Mouse (Mus musculus) left cerebral cortex, postnatal 25 days (tissue): ENCODE results near the gene C8b. TPM values are rescaled to one million over a fixed set of nuclear protein-coding genes. Genes with fewer than 3 reads are reported as not detected.
A peak's percentile ranks its signal among the peaks of the same experiment; 100 is the strongest.

Experiments used
- DNase-seq, 2 experiments: peaks; one replicate each; pipeline ENCODE4 v3.0.0; 2022; ENCODE audit warnings: low spot score in 2 of 2, mixed read lengths in 1 of 2
- intact Hi-C: fragments of 180-260 bp; cut with DNase I; formaldehyde crosslinking; loops from one replicate; pipeline ENCODE4 v1.15.1; 2025
- total RNA-seq, 2 experiments: library from RNA; stranded (reverse); gene quantifications; 2 replicates each; pipeline ENCODE4 v1.2.3; 2021

The C8b gene
- total RNA-seq: under 1 TPM in 1 of 2 experiments, not detected in 1; 0.25 TPM

DNA sequence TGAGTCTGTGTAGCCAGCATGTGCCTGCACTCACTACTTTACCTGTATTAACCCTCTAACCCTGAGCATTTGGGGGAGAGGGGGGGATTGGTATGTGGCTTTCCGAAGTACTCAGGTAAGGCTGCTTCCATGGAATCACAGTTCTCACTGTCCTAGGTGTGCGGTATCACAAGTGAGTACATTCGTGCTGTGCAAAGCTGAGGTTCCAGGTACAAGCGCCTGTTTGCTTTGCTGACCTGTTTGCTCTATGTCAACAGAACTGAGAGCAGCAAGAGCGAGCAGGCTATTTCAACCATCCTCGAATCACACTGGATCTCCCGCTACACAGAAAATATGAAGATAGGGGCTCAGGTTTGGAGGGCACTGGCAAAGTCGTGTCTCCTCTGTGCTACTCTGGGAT lies at the start of gene C8b:
TSS of gene C8b (plus strand) at position 253 of the 400 bp plus-strand sequence.
- DNase-seq: no peak
- intact Hi-C loops: no loop called here

GRCm38 (mm10) chr4:104716506-104716905 lies 49.6 kb upstream of the C8b start:
- intact Hi-C loops: no loop called here
- DNase-seq: no peak

GRCm38 (mm10) chr4:104718973-104719795 lies 46.9 kb upstream of the C8b start:
- DNase-seq: peak in 1 of 2 experiments; percentile 70
- intact Hi-C loops: no loop called here

GRCm38 (mm10) chr4:104723527-104724045 lies 42.5 kb upstream of the C8b start:
- DNase-seq: peak; percentile 41 to 88
- intact Hi-C loops: loop anchor here (5.0 kb wide), 1 partner anchor 66 kb away; no protein-coding TSS in a partner anchor

DNA sequence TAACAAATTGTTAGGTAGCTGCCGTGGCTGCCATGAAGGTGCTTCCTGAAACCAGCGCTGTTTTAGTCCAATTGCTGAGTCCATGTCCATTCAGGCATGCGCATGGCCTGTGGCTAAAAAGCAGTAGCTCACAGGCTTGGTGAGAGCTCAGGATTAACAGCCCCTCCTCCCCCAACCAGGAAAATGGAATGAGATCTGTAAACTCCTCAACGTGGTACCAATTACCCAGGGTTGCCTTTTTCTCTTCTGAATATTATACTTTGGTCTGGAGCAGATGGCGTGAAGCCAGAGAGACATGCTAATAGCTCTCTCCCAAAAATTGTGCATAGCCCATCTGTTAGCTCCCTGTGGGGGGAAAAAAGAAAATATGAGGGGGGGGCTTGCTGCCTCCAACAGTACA lies 41.9 kb upstream of the C8b start:
- DNase-seq: no peak
- intact Hi-C loops: loop anchor here (5.0 kb wide), 1 partner anchor 67 kb away; no protein-coding TSS in a partner anchor

DNA sequence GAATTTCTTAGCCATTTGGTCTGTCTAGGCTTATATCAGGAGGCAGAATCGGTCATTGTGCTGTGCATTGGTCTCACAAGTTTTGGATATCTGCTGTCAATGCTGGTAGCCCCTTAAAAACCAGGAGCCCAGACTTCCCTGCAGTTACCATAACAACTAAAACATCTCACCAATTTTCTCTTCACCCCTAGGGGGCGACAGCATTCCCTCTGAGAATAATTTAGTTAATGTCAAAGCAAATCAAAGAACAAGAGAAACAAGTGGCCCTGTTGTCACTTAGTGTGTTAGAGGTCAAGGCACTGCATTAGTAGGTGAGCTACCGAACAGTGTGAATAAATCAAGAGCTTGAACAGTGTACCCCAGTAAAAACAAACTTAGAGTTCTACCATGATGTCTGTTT lies 40.4 kb upstream of the C8b start:
- intact Hi-C loops: no loop called here
- no peak for DNase-seq

- peak in 1 of 2 experiments; percentile 34 for DNase-seq
- intact Hi-C loops: no loop called here
These were observed 36.9 kb upstream of the C8b start for GRCm38 (mm10) chr4:104729185-104729584.

- DNase-seq: no peak
- intact Hi-C loops: no loop called here
These were observed 19.6 kb upstream of the C8b start for GRCm38 (mm10) chr4:104746500-104746899.

DNA sequence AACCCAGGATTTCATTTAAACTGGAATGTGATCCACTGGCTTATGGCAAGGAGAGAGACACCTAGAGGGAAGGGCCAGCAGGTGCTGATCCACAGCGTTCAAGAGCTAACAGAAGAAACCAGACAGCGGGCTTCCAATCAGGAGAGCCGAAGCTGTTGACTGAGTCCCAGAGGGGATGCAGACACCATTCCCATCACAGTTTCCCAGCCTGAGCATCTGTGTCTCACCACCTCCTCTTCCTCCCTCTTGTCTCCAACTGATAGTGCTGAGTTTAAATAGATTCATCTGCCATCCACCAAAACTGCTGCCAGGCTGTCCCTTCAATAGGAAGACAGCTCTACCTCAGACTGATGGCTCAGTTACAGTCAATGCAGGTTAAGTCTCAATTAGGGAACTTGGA lies 12.0 kb upstream of the C8b start:
- peak in 1 of 2 experiments; percentile 61 for DNase-seq
- intact Hi-C loops: no loop called here

DNA sequence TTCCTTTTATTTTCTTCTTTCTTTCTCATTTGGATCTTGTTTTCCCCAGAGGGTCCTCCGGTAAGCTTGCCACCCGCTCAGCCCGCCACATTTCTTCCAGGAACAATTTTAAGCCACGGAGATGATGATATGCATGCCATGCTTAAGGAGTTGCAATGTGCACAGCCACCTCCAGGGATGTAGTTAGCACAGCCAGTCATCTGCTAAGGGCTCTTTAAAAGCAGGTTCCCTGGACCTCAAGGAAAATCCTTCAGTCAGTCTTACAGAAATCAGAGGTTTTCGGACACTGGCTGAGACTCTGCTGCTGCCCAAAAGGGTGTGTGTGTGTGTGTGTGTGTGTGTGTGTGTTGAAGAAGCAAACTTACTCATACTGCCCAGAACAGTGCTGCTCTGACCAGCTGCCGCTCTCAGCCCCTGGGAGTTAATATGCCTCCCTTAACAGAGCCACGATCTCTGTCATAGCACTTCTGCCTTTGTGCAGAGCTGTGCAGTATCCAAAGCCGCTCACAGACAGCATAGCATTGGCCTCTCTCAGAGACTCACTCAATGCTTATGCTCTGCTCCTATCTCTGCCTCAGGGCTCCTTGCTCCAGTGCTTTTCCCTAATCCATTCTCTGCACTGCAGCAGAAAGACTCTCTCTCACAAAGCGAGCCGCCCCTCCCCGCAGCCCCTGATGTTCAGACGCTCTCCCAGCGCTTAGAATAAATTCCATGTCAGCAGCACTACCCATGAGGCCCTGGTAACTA lies 5.1 kb upstream of the C8b start:
- intact Hi-C loops: no loop called here
- peak; percentile 18 to 60 for DNase-seq

DNA sequence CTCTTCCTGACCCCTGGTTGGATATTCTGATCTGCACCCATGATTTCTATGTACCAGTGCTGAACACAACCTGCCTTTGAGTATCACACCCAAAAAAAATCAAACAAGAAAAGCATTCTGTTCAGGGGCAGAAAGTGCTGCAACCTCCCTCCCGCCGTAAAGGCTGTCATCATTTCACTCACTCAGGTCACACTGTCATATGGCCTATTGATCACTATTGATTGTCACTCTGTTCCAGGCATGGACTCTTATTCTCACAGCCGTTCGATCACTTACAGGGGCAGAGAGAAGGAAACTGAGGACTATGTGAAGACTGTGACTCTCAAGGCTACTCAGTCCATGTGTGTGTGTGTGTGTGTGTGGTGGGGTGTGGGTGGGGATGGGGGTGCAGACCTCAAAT lies 2.1 kb downstream of the C8b start:
- no peak for DNase-seq
- intact Hi-C loops: no loop called here

DNA sequence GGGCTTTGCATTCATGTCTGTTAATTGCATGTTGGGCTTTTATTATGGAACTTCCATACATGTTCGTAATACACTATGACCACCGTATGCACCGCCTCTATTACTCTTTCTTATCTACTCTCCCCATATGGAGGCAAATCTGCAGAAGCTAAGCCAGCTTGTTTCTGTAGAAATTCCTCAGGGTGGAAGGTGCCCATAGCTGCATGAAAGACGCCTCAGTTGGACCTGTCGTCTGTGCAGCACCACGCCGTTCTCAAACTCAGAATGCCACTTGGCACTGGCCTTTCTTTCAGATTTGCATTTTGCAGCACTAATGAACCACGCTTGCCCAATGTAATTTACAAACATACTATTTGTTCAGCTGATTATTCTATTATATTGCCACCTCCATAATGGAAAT lies 3.5 kb downstream of the C8b start:
- no peak for DNase-seq

DNA sequence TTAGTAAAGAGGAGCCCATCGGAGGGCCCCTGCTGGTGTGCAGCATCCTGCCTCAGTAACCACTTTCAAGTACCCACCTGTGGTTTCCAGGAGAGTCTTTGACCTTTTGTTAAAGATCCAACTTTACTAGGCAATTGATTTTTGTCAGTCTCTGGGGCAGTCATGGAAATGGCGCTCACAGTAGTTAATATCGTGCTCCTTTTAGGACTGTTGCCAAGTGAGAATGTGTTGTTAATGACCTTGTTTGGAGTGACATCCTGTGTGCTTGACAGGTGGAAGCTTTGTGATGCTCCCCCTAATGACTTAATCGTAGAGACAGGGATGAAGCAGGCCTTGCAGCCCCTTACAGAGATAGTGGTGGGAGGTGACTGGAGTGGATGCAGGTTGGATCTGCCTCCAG lies 4.2 kb downstream of the C8b start:
- intact Hi-C loops: no loop called here
- DNase-seq: no peak

More for the DNA sequence above, 3.5 kb downstream of the C8b start:
- intact Hi-C loops: no loop called here

- DNase-seq: no peak
- intact Hi-C loops: no loop called here
These were observed 9.5 kb downstream of the C8b start for GRCm38 (mm10) chr4:104775601-104776000.

DNA sequence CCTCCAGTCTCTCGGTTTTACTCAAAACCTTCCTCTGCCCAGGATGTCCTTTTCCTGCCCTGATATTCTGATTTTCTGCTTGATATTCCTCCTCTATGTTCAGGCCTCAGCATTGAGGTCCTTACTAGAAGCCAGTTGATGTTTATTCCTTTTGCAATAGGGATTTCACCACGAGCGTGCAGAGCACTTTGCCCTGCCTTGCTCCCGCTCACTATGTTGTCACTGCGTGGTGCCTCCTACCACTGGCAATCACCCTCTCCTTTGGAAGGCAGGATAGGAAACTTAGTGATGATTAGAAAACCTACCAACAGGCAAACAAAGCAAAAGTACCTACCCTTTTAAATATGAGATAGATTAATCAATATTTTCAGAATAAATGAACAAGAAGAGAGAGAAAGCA lies 13.3 kb downstream of the C8b start:
- no peak for DNase-seq
- intact Hi-C loops: no loop called here

DNA sequence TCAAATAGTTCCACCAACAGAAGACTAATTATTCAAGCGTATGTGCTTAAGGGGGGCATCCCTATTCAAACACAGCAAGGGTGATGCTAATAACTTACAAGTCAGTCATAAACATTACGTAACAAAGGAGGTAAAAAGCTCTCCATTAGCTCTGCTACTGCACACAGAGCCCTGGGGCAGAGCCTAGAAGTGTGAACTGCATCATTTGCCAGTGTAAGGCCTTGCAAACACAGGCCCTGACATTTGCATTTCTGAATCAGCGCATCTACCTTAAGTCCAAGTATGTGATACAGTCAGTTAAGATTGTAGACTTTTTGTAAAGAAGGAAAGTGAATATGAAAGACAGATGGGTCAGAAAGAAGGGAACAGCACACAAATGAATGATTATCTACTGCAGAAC lies 15.3 kb downstream of the C8b start:
- DNase-seq: no peak
- intact Hi-C loops: no loop called here

DNA sequence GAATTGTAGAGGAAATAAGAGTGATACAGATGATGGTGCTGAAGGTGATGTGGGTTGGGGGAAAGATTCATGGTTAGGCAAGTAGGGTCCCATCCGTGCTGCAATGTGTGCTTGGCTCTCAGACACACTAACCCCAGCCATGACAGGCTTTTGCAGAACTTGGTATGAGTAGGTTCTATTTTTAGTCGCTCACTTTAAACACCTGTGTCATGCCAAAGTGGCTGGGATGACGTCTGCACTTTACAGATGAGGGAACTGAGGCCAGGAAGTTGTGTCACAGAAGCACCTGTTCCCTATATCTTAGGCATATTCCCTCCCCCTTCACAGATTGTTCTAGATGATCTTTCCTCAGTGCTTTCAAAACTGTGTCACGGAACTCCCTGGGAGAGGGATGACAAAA lies 16.2 kb downstream of the C8b start:
- DNase-seq: no peak
- intact Hi-C loops: no loop called here

DNA sequence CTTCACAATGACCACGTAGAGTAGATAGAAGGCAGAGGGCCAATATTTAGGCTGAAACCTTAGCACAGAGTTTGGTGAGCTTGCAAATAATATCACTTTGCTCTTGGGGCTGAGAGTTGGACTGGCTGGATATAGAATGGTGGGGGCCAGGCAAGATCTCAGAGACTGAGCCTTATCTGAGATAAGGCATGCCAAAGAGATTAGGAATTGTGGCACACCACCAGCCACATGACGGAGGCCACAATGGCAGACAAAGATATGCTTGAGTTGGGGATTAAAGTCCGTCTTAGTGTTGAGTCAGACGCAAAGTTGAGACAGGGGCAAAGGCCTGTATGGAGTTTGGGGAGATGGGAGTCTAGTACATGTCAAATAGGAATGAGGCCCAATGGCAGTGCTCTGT lies 26.0 kb downstream of the C8b start:
- intact Hi-C loops: no loop called here
- no peak for DNase-seq

DNA sequence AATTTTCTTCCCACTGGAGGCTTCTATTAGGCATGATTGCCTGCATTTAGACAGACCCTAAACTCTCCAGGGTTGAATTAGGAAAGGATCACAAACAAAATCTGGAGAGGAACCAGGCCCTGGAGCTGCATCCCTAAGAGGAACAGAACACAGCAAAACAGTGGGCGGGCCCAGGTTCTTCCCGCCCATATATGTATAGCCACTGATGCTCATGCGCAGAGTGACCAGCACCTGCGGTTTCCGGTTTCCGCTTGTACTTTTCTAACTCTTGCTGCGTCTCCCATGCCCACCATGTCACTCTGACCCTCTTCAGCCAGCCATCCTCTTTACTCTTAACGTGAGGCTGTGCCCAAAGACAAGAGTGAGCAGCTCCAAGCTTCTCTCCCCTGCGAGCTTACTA lies 32.8 kb downstream of the C8b start:
- intact Hi-C loops: no loop called here
- DNase-seq: no peak

GRCm38 (mm10) chr4:104801625-104802024 lies 35.5 kb downstream of the C8b start:
- DNase-seq: no peak
- intact Hi-C loops: no loop called here

GRCm38 (mm10) chr4:104804100-104804499 lies 38.0 kb downstream of the C8b start:
- intact Hi-C loops: no loop called here
- no peak for DNase-seq
